Mouse (Mus musculus) kidney, embryonic 14.5 days (tissue): ENCODE measurements around the gene Fitm1. TPM values are rescaled to one million over a fixed set of nuclear protein-coding genes. Genes with fewer than 3 reads are reported as not detected.

ENCODE experiments used
- ATAC-seq: fragments of 200-750 bp; cut with Nextera tagmentation; 2 replicates; pipeline ENCODE4 v1.8.0; 2017; ENCODE audit warnings: moderate number of reproducible peaks, mild to moderate bottlenecking, moderate TSS enrichment, moderate library complexity; ENCODE audit not compliant: low FRiP score, low TSS enrichment
- H3K27ac ChIP-seq: fragments of 300-500 bp; sonication (generic); 2 replicates; pipeline ENCODE4 v1.5.1; 2014; ENCODE audit warnings: low read depth, mild to moderate bottlenecking, low read length, moderate library complexity, mixed read lengths
- H3K27me3 ChIP-seq: fragments of 300-500 bp; sonication (generic); 2 replicates; pipeline ENCODE4 v1.6.1; 2014; ENCODE audit warnings: mild to moderate bottlenecking, low read length; ENCODE audit not compliant: control insufficient read depth, insufficient read depth
- H3K36me3 ChIP-seq: fragments of 300-500 bp; sonication (generic); 2 replicates; pipeline ENCODE4 v1.6.1; 2014; ENCODE audit warnings: low read length, mixed read lengths; ENCODE audit not compliant: control insufficient read depth, insufficient read depth
- H3K4me1 ChIP-seq: fragments of 300-500 bp; sonication (generic); 2 replicates; pipeline ENCODE4 v1.6.1; 2014; ENCODE audit warnings: low read length, mixed read lengths; ENCODE audit not compliant: control insufficient read depth, insufficient read depth
- H3K4me2 ChIP-seq: fragments of 300-500 bp; sonication (generic); replicated peaks from 2 replicates; pipeline ENCODE4 v1.6.1; 2014; ENCODE audit warnings: low read depth, mild to moderate bottlenecking, low read length
- H3K4me3 ChIP-seq: fragments of 300-500 bp; sonication (generic); 2 replicates; pipeline ENCODE4 v1.5.1; 2014; ENCODE audit warnings: mild to moderate bottlenecking, low read length
- H3K9ac ChIP-seq: fragments of 300-500 bp; sonication (generic); 2 replicates; pipeline ENCODE4 v1.6.1; 2014; ENCODE audit warnings: low read depth, mild to moderate bottlenecking, low read length, moderate library complexity
- H3K9me3 ChIP-seq: fragments of 300-500 bp; sonication (generic); 2 replicates; pipeline ENCODE4 v1.6.1; 2016; ENCODE audit warnings: low read length; ENCODE audit not compliant: control insufficient read depth
- WGBS: fragments of 180-500 bp; shearing (Covaris S2); extraction: QIAGEN DNeasy Blood & Tissue Kit; methylation state at CpG from one replicate; pipeline ENCODE4 v1.1.7; 2014; 5-methylcytosine and 5-hydroxymethylcytosine counted together
- polyA plus RNA-seq: library from polyadenylated mRNA; unstranded; fragments of >200 nt; fragmentation: Nextera tagmentation; extraction: Ambion mirVana; gene quantifications from 2 replicates; pipeline ENCODE4 v1.2.1, GENCODE M21; 2014

Fitm1 gene
- polyA plus RNA-seq, 1 experiment from 2014 or later = 1.0 TPM

- H3K4me1 ChIP-seq = no peaks in the 10 kb centered on the region
- H3K4me3 ChIP-seq = no peak overlapping the region
- no peak overlapping the region for H3K27ac ChIP-seq
- H3K36me3 ChIP-seq = no peaks in the 10 kb centered on the region; the same call in 1 of the 2 replicates
- no peaks in the 10 kb centered on the region for H3K9me3 ChIP-seq
- 48% methylated on average over 2 of the region's 2 CpGs for WGBS
- no peak for ATAC-seq
- H3K4me2 ChIP-seq = no peak overlapping the region
- no peak overlapping the region for H3K9ac ChIP-seq
- H3K27me3 ChIP-seq = no peaks in the 10 kb centered on the region
These were observed 40.5 kb downstream of the Fitm1 start for GRCm38 (mm10) chr14:55615876-55616275.

- Histone ChIP-seq H3K27ac (no peak overlapping the region), H3K4me2 (no peak overlapping the region), H3K9me3 (no peaks in the 10 kb centered on the region), H3K27me3 (no peaks in the 10 kb centered on the region), H3K36me3 (no peaks in the 10 kb centered on the region), H3K4me1 (no peaks in the 10 kb centered on the region), H3K9ac (no peak overlapping the region), H3K4me3 (no peak overlapping the region)
- 80% methylated on average over 2 of the region's 2 CpGs for WGBS
- no peak for ATAC-seq
These were observed 41.4 kb downstream of the Fitm1 start for GRCm38 (mm10) chr14:55616844-55617243.

DNA sequence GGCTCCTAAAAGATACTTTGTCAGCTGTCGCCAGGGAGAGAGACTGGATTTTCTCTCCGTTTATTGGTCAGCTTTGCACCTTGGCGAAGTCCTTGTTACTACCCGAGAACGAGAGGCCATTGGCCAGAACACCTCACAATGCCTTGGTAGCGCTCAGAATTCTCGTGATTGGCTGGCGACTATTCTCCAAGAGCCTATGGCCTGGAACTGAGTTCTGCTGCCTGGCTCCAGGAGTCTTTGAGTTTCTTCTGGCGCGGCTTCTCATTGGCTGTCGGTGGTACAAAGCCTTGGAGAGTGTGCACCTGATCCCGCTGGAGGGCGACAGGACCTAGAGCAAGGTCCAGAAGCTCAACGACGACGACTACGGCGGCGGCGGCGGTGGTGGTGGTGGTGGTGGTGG, 42.4 kb downstream of the Fitm1 start, which contains the start of gene Rec8:
TSS of gene Rec8 (plus strand) at position 216 of the 400 bp plus-strand sequence.
- H3K9me3 ChIP-seq = no peaks in the 10 kb centered on the region
- no peaks in the 10 kb centered on the region for H3K4me1 ChIP-seq
- H3K9ac ChIP-seq = peak within 1 kb of the TSS; percentile 44; the same call in 1 of the 2 replicates
- no peaks in the 10 kb centered on the region for H3K36me3 ChIP-seq
- 18% methylated on average over 21 of the region's 21 CpGs for WGBS
- ATAC-seq = peak; percentile 88
- H3K27ac ChIP-seq = no peak within 1 kb of the TSS
- no peaks in the 10 kb centered on the region for H3K27me3 ChIP-seq
- H3K4me3 ChIP-seq = peak within 1 kb of the TSS; percentile 37
- peak within 1 kb of the TSS; percentile 48 for H3K4me2 ChIP-seq

GRCm38 (mm10) chr14:55618486-55619195, 43.2 kb downstream of the Fitm1 start:
- Histone ChIP-seq H3K27me3 (no peaks in the 10 kb centered on the region), H3K27ac (no peak overlapping the region), H3K4me2 (peak overlapping the region; percentile 48), H3K4me3 (peak overlapping the region; percentile 37), H3K4me1 (no peaks in the 10 kb centered on the region), H3K9ac (peak overlapping the region; percentile 44; the same call in 1 of the 2 replicates), H3K9me3 (no peaks in the 10 kb centered on the region), H3K36me3 (no peaks in the 10 kb centered on the region)
- 48% methylated on average over 22 of the region's 22 CpGs for WGBS
- ATAC-seq = 0 out of 2 replicates have a peak, but pooled peaks have one; percentile 20

Other genes starting within 250 kb of the Fitm1 start
- gene Dhrs4, start 96.9 kb upstream of the Fitm1 start, polyA plus RNA-seq = 60.2 and 96.4 TPM in 2 replicates
- 3.0 and 3.8 TPM in 2 replicates for gene Carmil3, start 85.0 kb upstream of the Fitm1 start, polyA plus RNA-seq
- gene Cpne6, start 65.2 kb upstream of the Fitm1 start, polyA plus RNA-seq = 0.18 TPM in 1 of 2 replicates, not detected in the other
- gene Nrl, start 50.6 kb upstream of the Fitm1 start, polyA plus RNA-seq = not detected in 2 replicates
- gene Pck2, start 35.4 kb upstream of the Fitm1 start, polyA plus RNA-seq = 25.0 and 37.1 TPM in 2 replicates
- gene Dcaf11, start 15.6 kb upstream of the Fitm1 start, polyA plus RNA-seq = 62.9 and 90.2 TPM in 2 replicates
- 0.66 and 1.5 TPM in 2 replicates for gene A730061H03Rik, start 15.2 kb upstream of the Fitm1 start, polyA plus RNA-seq
- gene Psme1, start 2.5 kb downstream of the Fitm1 start, polyA plus RNA-seq = 131 and 142 TPM in 2 replicates
- gene Emc9, start 9.7 kb downstream of the Fitm1 start, polyA plus RNA-seq = 5.6 and 7.5 TPM in 2 replicates
- gene Psme2, start 15.5 kb downstream of the Fitm1 start, polyA plus RNA-seq = 224 and 286 TPM in 2 replicates
- gene Rnf31, start 16.1 kb downstream of the Fitm1 start, polyA plus RNA-seq = 12.4 and 17.7 TPM in 2 replicates
- gene Irf9, start 28.0 kb downstream of the Fitm1 start, polyA plus RNA-seq = 9.7 and 11.6 TPM in 2 replicates
- 17.5 and 25.1 TPM in 2 replicates for gene Rec8, start 42.4 kb downstream of the Fitm1 start, polyA plus RNA-seq
- gene Ipo4, start 60.3 kb downstream of the Fitm1 start, polyA plus RNA-seq = 101 and 119 TPM in 2 replicates
- gene Gm49378, start 62.3 kb downstream of the Fitm1 start, polyA plus RNA-seq = 3.4 TPM in 2 replicates
- 76.3 and 117 TPM in 2 replicates for gene Tm9sf1, start 68.2 kb downstream of the Fitm1 start, polyA plus RNA-seq
- 0.72 and 0.77 TPM in 2 replicates for gene Tssk4, start 74.6 kb downstream of the Fitm1 start, polyA plus RNA-seq
- gene Mdp1, start 84.9 kb downstream of the Fitm1 start, polyA plus RNA-seq = 52.0 and 52.7 TPM in 2 replicates
- gene Gmpr2, start 96.3 kb downstream of the Fitm1 start, polyA plus RNA-seq = 58.4 and 62.9 TPM in 2 replicates
- 586 and 744 TPM in 2 replicates for gene Nedd8, start 96.5 kb downstream of the Fitm1 start, polyA plus RNA-seq
- 40.3 and 50.1 TPM in 2 replicates for gene Tinf2, start 106.2 kb downstream of the Fitm1 start, polyA plus RNA-seq
- gene Tgm1, start 138.3 kb downstream of the Fitm1 start, polyA plus RNA-seq = 0.67 and 1.2 TPM in 2 replicates
- gene Rabggta, start 146.6 kb downstream of the Fitm1 start, polyA plus RNA-seq = 27.8 and 29.3 TPM in 2 replicates
- gene Dhrs1, start 170.1 kb downstream of the Fitm1 start, polyA plus RNA-seq = 75.2 and 82.3 TPM in 2 replicates
- gene Nop9, start 170.1 kb downstream of the Fitm1 start, polyA plus RNA-seq = 43.3 and 44.0 TPM in 2 replicates
- 2.9 and 3.6 TPM in 2 replicates for gene Cideb, start 182.8 kb downstream of the Fitm1 start, polyA plus RNA-seq
- 0.08 and 0.39 TPM in 2 replicates for gene Ltb4r2, start 185.8 kb downstream of the Fitm1 start, polyA plus RNA-seq
- gene Ltb4r1, start 190.3 kb downstream of the Fitm1 start, polyA plus RNA-seq = 0.23 TPM in 1 of 2 replicates, not detected in the other
- gene Adcy4, start 208.5 kb downstream of the Fitm1 start, polyA plus RNA-seq = 7.8 and 10.4 TPM in 2 replicates
- gene Ripk3, start 213.2 kb downstream of the Fitm1 start, polyA plus RNA-seq = 38.1 and 43.3 TPM in 2 replicates
- gene Nfatc4, start 247.5 kb downstream of the Fitm1 start, polyA plus RNA-seq = 26.3 and 33.8 TPM in 2 replicates